Mouse (Mus musculus) brain, adult 2 months (tissue): ENCODE measurements around the gene Bcat2.

Experiments
- DNase-seq: peaks from one replicate; pipeline ENCODE4 v3.0.0; 2011; ENCODE audit warnings: low read depth, low spot score

Bcat2 gene

GRCm38 (mm10) chr7:45587631-45588592 is 18.0 kb downstream of the Bcat2 start:
- no peak for DNase-seq

GRCm38 (mm10) chr7:45589173-45589572 is 19.2 kb downstream of the Bcat2 start:
- peak; percentile 100 for DNase-seq

- DNase-seq, result no peak
Measured at GRCm38 (mm10) chr7:45589898-45590297, 19.9 kb downstream of the Bcat2 start.

- DNase-seq, result peak; percentile 32
Measured at GRCm38 (mm10) chr7:45590874-45591273, 20.9 kb downstream of the Bcat2 start.

GRCm38 (mm10) chr7:45591880-45592279 is 21.9 kb downstream of the Bcat2 start:
- DNase-seq, result no peak

GRCm38 (mm10) chr7:45593118-45593815 is 23.3 kb downstream of the Bcat2 start:
- peak; percentile 88 for DNase-seq

GRCm38 (mm10) chr7:45595176-45595575 is 25.2 kb downstream of the Bcat2 start:
- no peak for DNase-seq

- DNase-seq, result no peak
Measured at GRCm38 (mm10) chr7:45596107-45596506, 26.2 kb downstream of the Bcat2 start.

GRCm38 (mm10) chr7:45597013-45597412 is 27.1 kb downstream of the Bcat2 start:
- no peak for DNase-seq

GRCm38 (mm10) chr7:45597527-45597926 is 27.6 kb downstream of the Bcat2 start:
- no peak for DNase-seq

- DNase-seq, result no peak
Measured at GRCm38 (mm10) chr7:45598960-45599879, 29.3 kb downstream of the Bcat2 start.

GRCm38 (mm10) chr7:45605704-45606289 is 35.8 kb downstream of the Bcat2 start:
- no peak for DNase-seq

- DNase-seq, result no peak
Measured at GRCm38 (mm10) chr7:45609511-45609910, 39.6 kb downstream of the Bcat2 start.

- no peak for DNase-seq
Measured at GRCm38 (mm10) chr7:45616277-45616676, 46.3 kb downstream of the Bcat2 start.

GRCm38 (mm10) chr7:45617042-45617695 is 47.2 kb downstream of the Bcat2 start, which contains the start of gene Fut1:
Fut1 (plus strand) TSS chr7:45617289.
- peak; percentile 61 for DNase-seq

- DNase-seq, result no peak
Measured at GRCm38 (mm10) chr7:45618316-45618715, 48.4 kb downstream of the Bcat2 start.

GRCm38 (mm10) chr7:45619592-45619991 is 49.6 kb downstream of the Bcat2 start:
- DNase-seq, result no peak

GRCm38 (mm10) chr7:45621443-45621842 is 51.5 kb downstream of the Bcat2 start, which contains the start of gene Izumo1:
Izumo1 (plus strand) TSS chr7:45621811.
- DNase-seq, result no peak

- DNase-seq, result no peak
Measured at GRCm38 (mm10) chr7:45623507-45623906, 53.6 kb downstream of the Bcat2 start.

GRCm38 (mm10) chr7:45624718-45625117 is 54.8 kb downstream of the Bcat2 start:
- no peak for DNase-seq
